Mouse (Mus musculus) spleen, adult 18-20 months (tissue): ENCODE measurements around the gene Ajm1.

Experiments
- DNase-seq, 2 experiments: peaks; one replicate each; pipeline ENCODE4 v3.0.0; 2022; ENCODE audit warnings: mixed read lengths in 2 of 2

Ajm1 gene

DNA sequence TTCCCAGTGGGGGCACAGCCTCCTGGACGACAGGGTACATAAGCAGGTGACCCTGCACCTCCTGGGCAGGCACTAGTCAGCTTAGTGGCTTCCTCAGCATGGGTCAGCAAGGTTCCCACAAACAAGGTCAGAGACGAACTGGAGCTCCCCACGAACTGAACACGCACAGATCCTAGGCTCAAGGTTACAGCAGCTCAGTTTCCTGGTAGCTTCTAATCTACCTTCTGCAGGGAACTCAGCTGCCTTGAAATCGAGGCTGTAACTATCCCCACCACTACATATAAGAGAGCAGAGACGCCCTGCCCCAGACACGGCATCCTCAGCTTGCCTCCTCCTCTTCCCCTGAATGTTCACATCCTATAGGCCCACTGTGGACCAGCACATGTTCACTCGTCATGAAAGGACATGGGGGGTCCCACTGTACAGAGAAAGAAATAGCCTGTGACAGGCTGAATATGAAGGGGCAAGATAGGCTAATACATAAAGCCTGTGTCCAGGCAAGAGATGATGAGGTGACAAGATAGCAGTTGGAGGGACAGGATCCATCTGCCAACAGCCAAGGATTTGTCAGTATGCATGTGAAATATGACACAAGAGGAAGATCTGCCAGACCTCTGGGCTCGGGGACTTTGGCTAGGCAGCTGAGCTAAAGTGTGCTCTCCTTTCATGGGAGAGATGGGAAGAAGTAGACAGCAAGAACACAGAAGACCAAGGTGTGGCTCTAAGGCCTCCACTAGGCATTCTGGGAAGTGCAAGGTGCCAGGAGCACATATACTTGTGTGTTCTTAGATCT is 54.9 kb downstream of the Ajm1 start:
- no peak for DNase-seq
